Mouse (Mus musculus): ENCODE measurements around the gene Fkrp. TPM values are rescaled to one million over a fixed set of nuclear protein-coding genes. Genes with fewer than 3 reads are reported as not detected.
A peak's percentile ranks its signal among the peaks of the same experiment; 100 is the strongest.

Fkrp gene
- total RNA-seq, 1 experiment from 2014 or later: 27.5 TPM

- no peak for DNase-seq
Measured at GRCm38 (mm10) chr7:16785541-16786083, 30.9 kb downstream of the Fkrp start.

- no peak for DNase-seq
Measured at GRCm38 (mm10) chr7:16784498-16784976, 32.0 kb downstream of the Fkrp start.

GRCm38 (mm10) chr7:16783758-16784415 lies 32.6 kb downstream of the Fkrp start:
- DNase-seq: peak; percentile 75

- DNase-seq: no peak
Measured at GRCm38 (mm10) chr7:16783224-16783688, 33.3 kb downstream of the Fkrp start.

- DNase-seq: no peak
Measured at GRCm38 (mm10) chr7:16782555-16783125, 33.9 kb downstream of the Fkrp start.

GRCm38 (mm10) chr7:16781816-16782554 lies 34.5 kb downstream of the Fkrp start:
- peak; percentile 39 for DNase-seq

GRCm38 (mm10) chr7:16781555-16781815 lies 35.0 kb downstream of the Fkrp start:
- no peak for DNase-seq

GRCm38 (mm10) chr7:16780825-16781554 lies 35.5 kb downstream of the Fkrp start, which contains the start of gene Slc1a5:
Slc1a5 (plus strand) TSS chr7:16781340.
- peak; percentile 88 for DNase-seq

GRCm38 (mm10) chr7:16780076-16780475 lies 36.5 kb downstream of the Fkrp start:
- no peak for DNase-seq

- DNase-seq: no peak
Measured at GRCm38 (mm10) chr7:16775888-16776287, 40.6 kb downstream of the Fkrp start.

GRCm38 (mm10) chr7:16766443-16766842 lies 50.1 kb downstream of the Fkrp start:
- DNase-seq: no peak

GRCm38 (mm10) chr7:16763463-16764218 lies 52.9 kb downstream of the Fkrp start:
- DNase-seq: no peak

- DNase-seq: no peak
Measured at GRCm38 (mm10) chr7:16761630-16762029, 54.9 kb downstream of the Fkrp start.

- no peak for DNase-seq
Measured at GRCm38 (mm10) chr7:16761005-16761481, 55.5 kb downstream of the Fkrp start.

GRCm38 (mm10) chr7:16760292-16760691 lies 56.2 kb downstream of the Fkrp start:
- DNase-seq: peak; percentile 38

Other genes with a start within 250 kb of the Fkrp start
- 74.8 and 76.1 TPM in 2 replicates for gene Arhgap35, start 201.7 kb downstream of the Fkrp start, total RNA-seq (2021)
- not detected in 2 replicates for gene Ceacam15, start 141.0 kb downstream of the Fkrp start, total RNA-seq (2021)
- not detected in 2 replicates for gene Ceacam9, start 94.8 kb downstream of the Fkrp start, total RNA-seq (2021)
- gene Ap2s1, start 78.3 kb downstream of the Fkrp start, total RNA-seq (2021): 130 and 139 TPM in 2 replicates
- 92.7 and 99.0 TPM in 2 replicates for gene Slc1a5, start 35.4 kb downstream of the Fkrp start, total RNA-seq (2021)
- gene Strn4, start 843 bp downstream of the Fkrp start, total RNA-seq (2021): 73.7 and 116 TPM in 2 replicates
- gene Prkd2, start 26.2 kb upstream of the Fkrp start, total RNA-seq (2021): 17.5 and 23.9 TPM in 2 replicates
- gene Dact3, start 58.6 kb upstream of the Fkrp start, total RNA-seq (2021): 1.8 and 2.8 TPM in 2 replicates
- gene Gng8, start 75.1 kb upstream of the Fkrp start, total RNA-seq (2021): 0.70 TPM in 1 of 2 replicates, not detected in the other
- 1.5 and 1.6 TPM in 2 replicates for gene Ptgir, start 89.8 kb upstream of the Fkrp start, total RNA-seq (2021)
- 242 and 255 TPM in 2 replicates for gene Calm3, start 107.4 kb upstream of the Fkrp start, total RNA-seq (2021)
- gene Pnmal2, start 128.0 kb upstream of the Fkrp start, total RNA-seq (2021): 26.9 and 36.1 TPM in 2 replicates
- 4.3 and 5.4 TPM in 2 replicates for gene Pnmal1, start 142.9 kb upstream of the Fkrp start, total RNA-seq (2021)
- 1.1 and 2.1 TPM in 2 replicates for gene Gm42372, start 166.4 kb upstream of the Fkrp start, total RNA-seq (2021)
- gene Ccdc8, start 176.0 kb upstream of the Fkrp start, total RNA-seq (2021): 19.7 and 26.0 TPM in 2 replicates
- 93.6 and 103 TPM in 2 replicates for gene Ppp5c, start 211.2 kb upstream of the Fkrp start, total RNA-seq (2021)
- gene Hif3a, start 245.7 kb upstream of the Fkrp start, total RNA-seq (2021): 2.1 and 3.5 TPM in 2 replicates

All from adrenal gland, postnatal 25 days (tissue).